Mouse (Mus musculus): ENCODE measurements around the gene Aff1.

DNA sequence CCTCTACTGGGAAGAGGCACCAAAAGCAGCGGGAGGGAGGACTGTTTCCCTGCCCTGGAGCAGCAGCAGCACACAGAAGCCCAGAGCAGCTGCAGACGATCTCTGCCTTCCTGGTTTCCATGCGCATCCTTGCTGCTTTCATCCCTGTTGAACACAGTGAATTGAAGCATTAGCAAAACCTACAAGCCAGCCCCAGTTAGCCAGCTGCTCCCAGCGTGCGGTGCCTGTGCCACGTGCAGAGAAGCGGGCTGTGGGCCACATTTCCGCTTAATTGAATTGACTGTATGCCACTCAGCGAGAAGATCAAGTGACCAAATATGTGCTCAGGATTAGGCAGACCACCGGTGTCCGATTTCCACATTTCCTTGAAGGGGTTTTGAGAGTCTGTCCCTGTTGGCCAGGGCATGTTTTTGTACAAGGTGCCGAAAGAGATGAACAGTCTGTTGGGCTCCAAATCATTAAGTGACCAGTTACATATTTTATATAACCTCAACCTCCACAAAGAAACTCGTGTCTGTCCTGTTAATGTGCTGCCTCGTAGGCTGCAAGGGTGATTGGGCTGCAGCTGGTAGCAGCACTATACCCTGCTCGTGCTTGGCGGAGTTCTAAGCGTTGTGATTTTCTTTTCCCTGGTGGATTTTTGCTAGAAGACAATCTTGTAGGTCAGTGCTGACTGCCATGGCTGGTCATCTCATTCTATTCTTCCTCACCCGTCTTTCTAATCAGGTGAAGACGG lies 153.4 kb downstream of the Aff1 start:
- TF ChIP-seq GATA1 (IDR thresholded peaks at IDR 0.05; ENCODE audit: low read length) = no peak
- no peak for TF ChIP-seq TAL1 (IDR thresholded peaks at IDR 0.05; ENCODE audit: low read length)
